Mouse (Mus musculus): Measurements from ENCODE around the gene 1700001J03Rik.

DNA sequence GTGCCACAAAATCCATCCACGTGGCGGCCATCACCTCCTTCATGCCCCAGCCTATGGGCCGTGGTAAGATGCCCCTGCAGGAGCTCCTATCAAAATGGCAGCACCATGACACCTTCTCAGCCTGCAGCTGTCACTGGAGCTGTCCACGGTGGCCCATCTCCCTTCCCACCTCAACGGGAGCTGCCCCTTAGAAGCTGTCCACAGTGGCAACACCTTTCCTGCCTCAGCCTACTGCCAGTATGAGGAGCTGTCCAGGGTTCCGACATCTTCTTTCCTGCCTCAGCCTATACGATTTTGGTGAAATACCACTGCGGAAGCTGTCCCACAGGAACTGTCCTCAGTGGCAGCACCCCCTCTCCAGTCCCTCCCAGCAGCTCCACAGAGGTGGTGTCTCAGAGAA, 42.4 kb upstream of the 1700001J03Rik start:
- TF ChIP-seq EP300 (optimal IDR thresholded peaks at IDR 0.05) (no peak), CTCF (IDR thresholded peaks at IDR 0.05; ENCODE audit: low read depth) (no peak)

All from stomach, postnatal 0 days (tissue).